In the genomic region with DNA sequence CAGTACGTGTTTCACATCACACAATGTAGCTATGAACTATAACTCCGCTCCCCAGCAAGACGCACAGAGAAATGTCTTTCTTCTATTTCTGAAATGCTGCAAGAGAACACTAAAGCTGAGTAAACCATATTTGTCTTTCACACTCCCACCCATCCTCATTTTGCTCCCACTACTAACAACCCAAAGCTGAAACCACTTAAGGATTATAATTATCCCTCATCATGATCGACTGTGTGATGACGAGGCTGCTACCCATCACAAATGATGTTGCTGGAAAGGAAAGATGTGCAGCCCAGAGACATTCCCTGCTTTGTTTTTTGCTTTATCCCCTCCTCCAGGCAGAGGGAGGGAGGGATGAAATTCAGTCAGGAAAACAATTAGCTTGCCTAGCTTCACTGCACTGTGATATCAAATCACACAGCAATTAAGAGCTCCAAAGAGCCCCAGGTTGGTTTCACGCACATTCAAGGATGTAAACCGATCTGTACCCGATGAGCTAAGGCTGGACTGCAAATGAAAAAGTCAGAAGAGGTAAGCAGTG, we compare ENCODE assay signal across 10 mouse cellular contexts.
DNase-seq lines count a peak whose midpoint lies in the region; ATAC-seq lines count a peak whose summit lies in the region.
"Had no signal": no experiment of that assay in that cellular context is flagged by ENCODE, and none has a peak within 500 bp of the region (broad histone marks: within the 10 kb centered on the region; RNA-seq: fewer than 3 reads in every experiment).

No protein-coding gene starts in this region.

- no peak overlapping the region for H3K4me2 ChIP-seq in embryonic facial prominence, embryonic 15.5 days (replicated peaks)
- H3K4me2 ChIP-seq in hindbrain, embryonic 15.5 days: peak overlapping the region; percentile 28
- H3K4me2 ChIP-seq in midbrain, embryonic 16.5 days (ENCODE audit: low read length): no peak overlapping the region
- H3K4me2 ChIP-seq: lung, embryonic 14.5 days had no signal

- H3K9me3 ChIP-seq in embryonic facial prominence, embryonic 15.5 days (replicated peaks): no peaks in the 10 kb centered on the region
- no peaks in the 10 kb centered on the region for H3K9me3 ChIP-seq in hindbrain, embryonic 15.5 days
- no peaks in the 10 kb centered on the region for H3K9me3 ChIP-seq in midbrain, embryonic 16.5 days (replicated peaks; ENCODE audit: control insufficient read depth, low read length, poor library complexity, severe bottlenecking)

- H3K9ac ChIP-seq in embryonic facial prominence, embryonic 15.5 days: no peak overlapping the region
- no peak overlapping the region for H3K9ac ChIP-seq in hindbrain, embryonic 15.5 days
- no peak overlapping the region for H3K9ac ChIP-seq in midbrain, embryonic 16.5 days (ENCODE audit: low read depth, low read length)
- H3K9ac ChIP-seq: lung, embryonic 14.5 days had no signal

- DNase-seq in brain, adult 2 months (ENCODE audit: low read depth, low spot score): peak; percentile 83
- DNase-seq in gastrocnemius, postnatal 25 days: no peak
- DNase-seq in spleen, adult 18-20 months: no peak
- DNase-seq in ovary, adult 18-20 months (ENCODE audit: low spot score): no peak
- DNase-seq: kidney, postnatal 4 days; lung, embryonic 14.5 days had no signal

- H3K4me3 ChIP-seq in embryonic facial prominence, embryonic 15.5 days (replicated peaks): no peak overlapping the region
- H3K4me3 ChIP-seq in hindbrain, embryonic 15.5 days: no peak overlapping the region
- H3K4me3 ChIP-seq in midbrain, embryonic 16.5 days (ENCODE audit: low read depth, low read length): no peak overlapping the region

- no peak overlapping the region for H3K27ac ChIP-seq in embryonic facial prominence, embryonic 15.5 days (replicated peaks)
- H3K27ac ChIP-seq in hindbrain, embryonic 15.5 days (replicated peaks): peak overlapping the region; percentile 69
- 0 out of 2 replicates have a peak overlapping the region, but pooled peaks have one; percentile 0 for H3K27ac ChIP-seq in midbrain, embryonic 16.5 days (ENCODE audit: low read length)

- H3K36me3 ChIP-seq in embryonic facial prominence, embryonic 15.5 days: no peaks in the 10 kb centered on the region
- no peaks in the 10 kb centered on the region for H3K36me3 ChIP-seq in hindbrain, embryonic 15.5 days
- no peaks in the 10 kb centered on the region for H3K36me3 ChIP-seq in midbrain, embryonic 16.5 days (ENCODE audit: control insufficient read depth, insufficient read depth, low read length)

- peak; percentile 82 for ATAC-seq in embryonic facial prominence, embryonic 15.5 days (ENCODE audit: insufficient number of reproducible peaks, low FRiP score, low TSS enrichment, low read depth)
- ATAC-seq in hindbrain, embryonic 15.5 days (ENCODE audit: low FRiP score, low read depth): peak; percentile 83
- ATAC-seq in midbrain, embryonic 16.5 days: peak; percentile 83
- no peak for ATAC-seq in cerebellum, adult (ENCODE audit: insufficient number of reproducible peaks, low FRiP score, low TSS enrichment)

- H3K27me3 ChIP-seq in embryonic facial prominence, embryonic 15.5 days: no peaks in the 10 kb centered on the region
- no peaks in the 10 kb centered on the region for H3K27me3 ChIP-seq in hindbrain, embryonic 15.5 days
- no peaks in the 10 kb centered on the region for H3K27me3 ChIP-seq in midbrain, embryonic 16.5 days (ENCODE audit: control insufficient read depth, insufficient read depth, low read depth, low read length)

- 24% methylated on average over 8 of the region's 8 CpGs for WGBS in embryonic facial prominence, embryonic 15.5 days
- WGBS in hindbrain, embryonic 15.5 days: 22% methylated on average over 8 of the region's 8 CpGs
- 23% methylated on average over 8 of the region's 8 CpGs for WGBS in midbrain, embryonic 16.5 days

- H3K4me1 ChIP-seq in embryonic facial prominence, embryonic 15.5 days: 0 out of 2 replicates have a peak, but pooled peaks cover 4% of the 10 kb centered on the region
- peaks cover 11% of the 10 kb centered on the region for H3K4me1 ChIP-seq in hindbrain, embryonic 15.5 days (replicated peaks)
- peaks cover 3% of the 10 kb centered on the region for H3K4me1 ChIP-seq in midbrain, embryonic 16.5 days (ENCODE audit: control insufficient read depth, insufficient read depth, low read length)
